Mouse (Mus musculus) stomach, embryonic 15.5 days (tissue): ENCODE measurements at regions not wholly inside any gene's neighbourhood (a gene's known extent, or its start where the extent isn't known, plus 50 kb on each side); places are given as distances from the start of the nearest gene placed in this dataset.

ENCODE experiments used
- ATAC-seq: fragments of 200-750 bp; cut with Nextera tagmentation; 2 replicates; pipeline ENCODE4 v1.8.0; 2017; ENCODE audit warnings: low read depth, moderate number of reproducible peaks, moderate TSS enrichment; ENCODE audit not compliant: insufficient read depth, low FRiP score
- H3K27ac ChIP-seq: fragments of 300-500 bp; sonication (generic); 2 replicates; pipeline ENCODE4 v1.5.1; 2015; ENCODE audit warnings: mild to moderate bottlenecking, inconsistent platforms
- H3K27me3 ChIP-seq: fragments of 300-500 bp; sonication (generic); replicated peaks from 2 replicates; pipeline ENCODE4 v1.6.1; 2015; ENCODE audit warnings: inconsistent platforms
- H3K36me3 ChIP-seq: fragments of 300-500 bp; sonication (generic); 2 replicates; pipeline ENCODE4 v1.6.1; 2015; ENCODE audit warnings: inconsistent platforms
- H3K4me1 ChIP-seq: fragments of 300-500 bp; sonication (generic); 2 replicates; pipeline ENCODE4 v1.6.1; 2015; ENCODE audit warnings: inconsistent platforms
- H3K4me2 ChIP-seq: fragments of 300-500 bp; sonication (generic); 2 replicates; pipeline ENCODE4 v1.6.1; 2015; ENCODE audit warnings: mild to moderate bottlenecking, inconsistent platforms
- H3K4me3 ChIP-seq: fragments of 300-500 bp; sonication (generic); replicated peaks from 2 replicates; pipeline ENCODE4 v1.5.1; 2015; ENCODE audit warnings: inconsistent platforms
- H3K9ac ChIP-seq: fragments of 300-500 bp; sonication (generic); 2 replicates; pipeline ENCODE4 v1.6.1; 2015; ENCODE audit warnings: inconsistent platforms
- H3K9me3 ChIP-seq: fragments of 300-500 bp; sonication (generic); 2 replicates; pipeline ENCODE4 v1.6.1; 2016; ENCODE audit warnings: inconsistent platforms
- WGBS: fragments of 180-500 bp; shearing (Covaris S2); methylation state at CpG from one replicate; pipeline ENCODE4 v1.1.7; 2015; 5-methylcytosine and 5-hydroxymethylcytosine counted together

GRCm38 (mm10) chr10:30918322-30918988 lies 75.9 kb upstream of the Hey2 start:
- no peaks in the 10 kb centered on the region for H3K36me3 ChIP-seq
- H3K4me3 ChIP-seq: no peak overlapping the region
- no peak overlapping the region for H3K9ac ChIP-seq
- ATAC-seq: no peak
- 81% methylated on average over 3 of the region's 3 CpGs for WGBS
- H3K27ac ChIP-seq: no peak overlapping the region
- no peaks in the 10 kb centered on the region for H3K4me1 ChIP-seq
- no peak overlapping the region for H3K4me2 ChIP-seq
- H3K27me3 ChIP-seq: no peaks in the 10 kb centered on the region
- no peaks in the 10 kb centered on the region for H3K9me3 ChIP-seq

- Histone ChIP-seq H3K9ac (no peak overlapping the region), H3K27ac (no peak overlapping the region), H3K9me3 (no peaks in the 10 kb centered on the region), H3K27me3 (no peaks in the 10 kb centered on the region), H3K4me3 (no peak overlapping the region), H3K36me3 (no peaks in the 10 kb centered on the region), H3K4me1 (no peaks in the 10 kb centered on the region), H3K4me2 (no peak overlapping the region)
- 34% methylated on average over 3 of the region's 3 CpGs for WGBS
- no peak for ATAC-seq
Measured at GRCm38 (mm10) chr10:30893771-30894170, 51.2 kb upstream of the Hey2 start.
